22 mouse cellular contexts compared by ENCODE assay signal in the genomic region with DNA sequence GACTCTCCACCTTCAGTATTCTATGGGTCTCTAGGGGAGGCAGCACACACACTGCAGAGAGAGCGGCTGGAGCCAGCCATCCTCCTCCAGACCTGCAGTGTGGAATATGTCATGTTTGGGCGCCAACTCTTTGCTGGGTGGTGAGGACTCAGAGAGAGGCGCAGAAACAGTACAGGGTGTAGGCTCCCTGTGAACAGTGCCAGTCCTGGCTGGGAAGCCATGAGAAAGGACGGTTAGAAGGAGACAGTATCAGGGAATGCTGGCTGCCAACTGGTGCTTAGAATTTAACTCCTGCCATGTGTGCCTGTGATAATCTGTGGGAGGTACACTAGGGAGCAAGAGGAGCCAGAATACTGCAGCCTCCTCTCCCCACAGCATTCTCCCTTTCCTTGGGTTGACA. TPM values are rescaled to one million over a fixed set of nuclear protein-coding genes. Genes with fewer than 3 reads are reported as not detected.
DNase-seq lines count a peak whose midpoint lies in the region; ATAC-seq and TF ChIP-seq lines count a peak whose summit lies in the region.
"Had no signal": no experiment of that assay in that cellular context is flagged by ENCODE, and none has a peak within 500 bp of the region (broad histone marks: within the 10 kb centered on the region; RNA-seq: fewer than 3 reads in every experiment).

No protein-coding gene starts in this region.

- no peak for ATAC-seq in hindbrain, postnatal 0 days
- ATAC-seq: forebrain, embryonic 13.5 days had no signal

- TF ChIP-seq CTCF in hindbrain, postnatal 0 days (IDR thresholded peaks at IDR 0.05; ENCODE audit: low read depth): no peak

- intact Hi-C loops in left cerebral cortex, postnatal 36 days (cut with DNase I): no loop called here
- intact Hi-C loops in heart, postnatal 14 days (cut with DNase I): loop anchor here (10.0 kb wide), 1 partner anchor 440 kb away; no protein-coding TSS in a partner anchor

- H3K36me3 ChIP-seq in hindbrain, postnatal 0 days (ENCODE audit: insufficient read depth, low read length): no peaks in the 10 kb centered on the region
- H3K36me3 ChIP-seq: embryonic facial prominence, embryonic 15.5 days; hindbrain, embryonic 12.5 days; midbrain, embryonic 10.5 days; stomach, embryonic 15.5 days had no signal

- H3K9ac ChIP-seq in hindbrain, postnatal 0 days (replicated peaks; ENCODE audit: low read length): no peak overlapping the region
- H3K9ac ChIP-seq: embryonic facial prominence, embryonic 15.5 days; forebrain, embryonic 13.5 days; hindbrain, embryonic 12.5 days; stomach, embryonic 15.5 days had no signal

- DNase-seq in frontal cortex, adult 2 months (ENCODE audit: extremely low spot score in 1 of 2, low spot score in 1 of 2): peak; percentile 61 to 71
- DNase-seq in frontal cortex, postnatal 36 days (ENCODE audit: low spot score in 2 of 2): peak; percentile 54 to 56
- peak; percentile 26 to 57 for DNase-seq in layer of hippocampus, postnatal 14 days (ENCODE audit: low spot score in 2 of 2)
- peak; percentile 38 to 75 for DNase-seq in left cerebral cortex, postnatal 36 days (ENCODE audit: low spot score in 2 of 2)
- no peak for DNase-seq in ovary, postnatal 36 days (ENCODE audit: low spot score)
- DNase-seq in heart, postnatal 14 days: no peak
- DNase-seq in hindbrain, postnatal 0 days (ENCODE audit: low spot score): no peak
- DNase-seq: cerebellum, postnatal 10 days; embryo, embryonic 11 days; gastrocnemius, postnatal 25 days; lung, adult 2 months; thymus, postnatal 25 days had no signal

- H3K4me2 ChIP-seq in hindbrain, postnatal 0 days (ENCODE audit: low read depth, low read length): no peak overlapping the region
- H3K4me2 ChIP-seq: embryonic facial prominence, embryonic 15.5 days; forebrain, embryonic 13.5 days; hindbrain, embryonic 12.5 days; liver, embryonic 11.5 days; stomach, embryonic 15.5 days had no signal

- no peak overlapping the region for H3K4me3 ChIP-seq in hindbrain, postnatal 0 days (ENCODE audit: low read length)
- H3K4me3 ChIP-seq: embryonic facial prominence, embryonic 15.5 days; forebrain, embryonic 13.5 days; hindbrain, embryonic 12.5 days; midbrain, embryonic 10.5 days; stomach, embryonic 15.5 days had no signal

- WGBS in hindbrain, postnatal 0 days: 71% methylated on average over 4 of the region's 4 CpGs

- H3K4me1 ChIP-seq in hindbrain, postnatal 0 days (ENCODE audit: insufficient read depth, low read length): peaks cover 6% of the 10 kb centered on the region
- H3K4me1 ChIP-seq: stomach, embryonic 15.5 days had no signal

- no peaks in the 10 kb centered on the region for H3K9me3 ChIP-seq in hindbrain, postnatal 0 days (ENCODE audit: low read length)
- H3K9me3 ChIP-seq: embryonic facial prominence, embryonic 15.5 days; forebrain, embryonic 13.5 days; hindbrain, embryonic 12.5 days; midbrain, embryonic 10.5 days; stomach, embryonic 15.5 days had no signal

- H3K27me3 ChIP-seq in hindbrain, postnatal 0 days (ENCODE audit: insufficient read depth, low read length): no peaks in the 10 kb centered on the region
- H3K27me3 ChIP-seq: hindbrain, embryonic 12.5 days had no signal

- H3K27ac ChIP-seq in hindbrain, postnatal 0 days: no peak overlapping the region
- H3K27ac ChIP-seq: embryonic facial prominence, embryonic 15.5 days; forebrain, embryonic 13.5 days; hindbrain, embryonic 12.5 days; midbrain, embryonic 10.5 days; stomach, embryonic 15.5 days had no signal

RNA-seq across cellular contexts. Expression of a gene that starts 40.5 kb away (rescaled TPM):
- polyA plus RNA-seq in frontal cortex, adult 2 months (2012; rRNA removed): 0.99 and 1.0 TPM in 2 replicates
- total RNA-seq in layer of hippocampus, postnatal 14 days (2021): 1 to 10 TPM; 2.5 to 3.3 TPM
- total RNA-seq in left cerebral cortex, postnatal 36 days (2021): 1 to 10 TPM; 1.6 to 1.7 TPM
- total RNA-seq in heart, postnatal 14 days (2021): 10 to 100 TPM; 13.4 to 15.9 TPM
- total RNA-seq in hindbrain, postnatal 0 days (2014; rRNA removed): 1.2 and 7.6 TPM in 2 replicates
- 0.49 and 0.95 TPM in 2 replicates for polyA plus RNA-seq in hindbrain, postnatal 0 days (2015; fragmentation: Nextera tagmentation; extraction: Ambion mirVana)
- total RNA-seq: ES-E14 had no signal
- polyA plus RNA-seq: intestine, embryonic 14.5 days; kidney, embryonic 14.5 days; liver, embryonic 11.5 days; spleen, adult 2 months; stomach, embryonic 15.5 days had no signal

Comparison
In these comparisons a context has a peak if more than half of its experiments do, and no peak if none do; other contexts are left out.
1. DNase-seq: peak in frontal cortex, adult 2 months (2 of 2), frontal cortex, postnatal 36 days (2 of 2), layer of hippocampus, postnatal 14 days (2 of 2) and left cerebral cortex, postnatal 36 days (2 of 2); none in ovary, postnatal 36 days (single experiment), heart, postnatal 14 days (0 of 2) and hindbrain, postnatal 0 days (single experiment).